Mouse (Mus musculus): ENCODE data around the gene Nipsnap2.
"Not testable (repeated sequence)": the region's sequence is repeated elsewhere in the genome, so short reads cannot be mapped to it uniquely, and the experiment has no call there.

The Nipsnap2 gene

GRCm38 (mm10) chr5:129724834-129725773, at the start of gene Nipsnap2:
Nipsnap2 (plus strand) TSS chr5:129725063.
- peak; percentile 87 for DNase-seq (ENCODE audit: low spot score)

GRCm38 (mm10) chr5:129685141-129685540, 39.7 kb upstream of the Nipsnap2 start:
- not testable (repeated sequence) for DNase-seq (ENCODE audit: low spot score)

GRCm38 (mm10) chr5:129687621-129688020, 37.2 kb upstream of the Nipsnap2 start:
- DNase-seq (ENCODE audit: low spot score), result no peak

- no peak for DNase-seq (ENCODE audit: low spot score)
These were observed 34.3 kb upstream of the Nipsnap2 start for GRCm38 (mm10) chr5:129690528-129690927.

GRCm38 (mm10) chr5:129700506-129700905, 24.4 kb upstream of the Nipsnap2 start:
- no peak for DNase-seq (ENCODE audit: low spot score)

GRCm38 (mm10) chr5:129701706-129702105, 23.2 kb upstream of the Nipsnap2 start:
- no peak for DNase-seq (ENCODE audit: low spot score)

GRCm38 (mm10) chr5:129703368-129703767, 21.5 kb upstream of the Nipsnap2 start:
- DNase-seq (ENCODE audit: low spot score), result no peak

GRCm38 (mm10) chr5:129708412-129708811, 16.5 kb upstream of the Nipsnap2 start, which contains the start of gene Sept14:
Sept14 (minus strand) TSS chr5:129708512.
- DNase-seq (ENCODE audit: low spot score), result no peak

GRCm38 (mm10) chr5:129715326-129715861, 9.5 kb upstream of the Nipsnap2 start, which contains the start of gene Mrps17:
Mrps17 (plus strand) TSS chr5:129715497.
- DNase-seq (ENCODE audit: low spot score), result peak; percentile 75

GRCm38 (mm10) chr5:129717016-129717415, 7.8 kb upstream of the Nipsnap2 start:
- no peak for DNase-seq (ENCODE audit: low spot score)

- DNase-seq (ENCODE audit: low spot score), result no peak
These were observed 4.7 kb upstream of the Nipsnap2 start for GRCm38 (mm10) chr5:129720176-129720575.

- DNase-seq (ENCODE audit: low spot score), result no peak
These were observed 595 bp upstream of the Nipsnap2 start for GRCm38 (mm10) chr5:129724268-129724667.

- DNase-seq (ENCODE audit: low spot score), result no peak
These were observed 1.0 kb downstream of the Nipsnap2 start for GRCm38 (mm10) chr5:129725774-129726392.

GRCm38 (mm10) chr5:129726784-129727183, 1.9 kb downstream of the Nipsnap2 start:
- DNase-seq (ENCODE audit: low spot score), result no peak

GRCm38 (mm10) chr5:129729286-129729685, 4.4 kb downstream of the Nipsnap2 start:
- no peak for DNase-seq (ENCODE audit: low spot score)

- no peak for DNase-seq (ENCODE audit: low spot score)
These were observed 5.5 kb downstream of the Nipsnap2 start for GRCm38 (mm10) chr5:129730344-129730743.

GRCm38 (mm10) chr5:129731021-129731420, 6.2 kb downstream of the Nipsnap2 start:
- DNase-seq (ENCODE audit: low spot score), result no peak

GRCm38 (mm10) chr5:129740976-129741375, 16.1 kb downstream of the Nipsnap2 start:
- no peak for DNase-seq (ENCODE audit: low spot score)

- no peak for DNase-seq (ENCODE audit: low spot score)
These were observed 18.1 kb downstream of the Nipsnap2 start for GRCm38 (mm10) chr5:129742903-129743488.

- no peak for DNase-seq (ENCODE audit: low spot score)
These were observed 19.2 kb downstream of the Nipsnap2 start for GRCm38 (mm10) chr5:129744050-129744449.

GRCm38 (mm10) chr5:129756886-129757285, 32.0 kb downstream of the Nipsnap2 start:
- DNase-seq (ENCODE audit: low spot score), result no peak

GRCm38 (mm10) chr5:129759929-129760480, 35.1 kb downstream of the Nipsnap2 start:
- no peak for DNase-seq (ENCODE audit: low spot score)

All from layer of hippocampus, adult 9-10 months (tissue).